Mouse (Mus musculus) retina, postnatal 7 days (tissue): Measurements from ENCODE around the gene Brdt.

Experiments
- DNase-seq: peaks from one replicate; pipeline ENCODE4 v3.0.0-alpha.2; 2012; ENCODE audit warnings: low read depth, low spot score

Brdt gene

DNA sequence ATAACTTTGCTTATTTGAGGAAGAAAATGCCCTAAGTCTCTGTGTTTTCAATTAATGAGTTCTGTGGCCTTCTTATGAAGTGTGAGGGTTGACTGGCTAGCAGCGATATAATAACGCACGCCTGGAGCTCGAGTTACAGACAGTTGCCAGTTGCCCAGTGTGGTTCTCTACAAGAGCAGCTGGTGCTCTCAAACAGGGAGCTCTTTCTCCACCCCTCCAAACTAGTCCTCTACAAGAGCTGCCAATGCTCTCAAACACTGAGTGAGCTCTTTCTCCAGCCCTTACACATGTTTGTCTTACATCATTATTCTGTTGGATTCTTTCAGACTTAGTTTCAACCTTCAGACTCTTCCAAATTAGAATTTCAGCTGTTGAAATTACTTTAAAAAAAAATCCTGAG, 80.4 kb downstream of the Brdt start:
- no peak for DNase-seq

DNA sequence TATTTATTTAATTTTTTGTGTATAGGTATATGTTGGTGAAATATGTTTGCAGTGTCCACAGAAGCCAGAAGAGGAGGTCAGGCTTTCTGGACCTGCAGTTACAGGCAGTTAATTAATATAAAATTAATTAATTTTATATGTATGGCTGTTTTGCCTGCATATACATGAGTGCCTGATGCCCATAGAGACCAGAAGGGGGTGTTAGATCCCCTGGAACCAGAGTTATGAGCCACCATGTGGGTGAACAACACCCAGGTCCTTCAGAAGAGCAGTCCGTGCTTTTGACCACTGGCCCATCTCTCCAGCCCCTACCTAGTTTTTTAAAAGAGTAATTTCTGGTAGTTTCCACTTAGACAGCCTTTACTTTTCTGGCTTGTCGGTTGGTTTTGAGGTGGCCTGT, 81.3 kb downstream of the Brdt start:
- no peak for DNase-seq

DNA sequence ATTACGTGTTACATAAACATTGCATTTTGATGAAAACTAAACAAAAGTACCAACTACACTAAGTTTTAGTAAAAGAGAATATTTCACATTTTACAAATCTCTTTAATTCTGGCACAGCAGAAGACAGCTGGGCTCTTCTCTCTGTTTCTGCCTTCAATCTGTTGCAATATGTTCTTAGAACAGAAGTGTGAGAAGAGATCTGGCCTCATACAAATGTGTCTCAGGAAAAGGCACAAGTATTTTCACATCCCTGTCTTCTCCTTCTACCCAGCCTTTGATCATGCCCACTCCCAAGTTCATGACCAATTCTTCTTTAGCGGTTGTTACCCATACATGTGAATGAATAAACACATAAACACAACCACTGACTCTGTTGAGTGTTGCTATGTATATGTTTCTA, 84.1 kb downstream of the Brdt start:
- no peak for DNase-seq

DNA sequence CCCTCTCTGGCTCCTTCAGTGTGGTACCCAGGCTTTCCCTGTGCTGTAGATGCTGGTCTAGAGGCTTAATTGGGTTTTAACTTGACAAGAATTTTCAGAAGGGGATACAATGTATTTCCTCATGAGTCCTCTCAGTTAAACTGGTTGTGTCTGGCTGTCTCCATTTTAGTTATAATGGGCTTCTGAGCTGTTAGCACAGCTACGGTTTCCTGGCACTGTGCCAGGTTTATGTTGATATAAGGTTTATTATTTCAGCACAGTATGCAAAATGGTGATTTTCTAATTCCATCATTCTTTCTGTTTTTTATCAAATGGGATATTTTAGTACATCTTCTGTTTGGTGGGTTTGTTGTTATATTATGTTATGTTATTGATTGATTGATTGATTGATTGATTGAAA, 90.7 kb downstream of the Brdt start:
- no peak for DNase-seq

DNA sequence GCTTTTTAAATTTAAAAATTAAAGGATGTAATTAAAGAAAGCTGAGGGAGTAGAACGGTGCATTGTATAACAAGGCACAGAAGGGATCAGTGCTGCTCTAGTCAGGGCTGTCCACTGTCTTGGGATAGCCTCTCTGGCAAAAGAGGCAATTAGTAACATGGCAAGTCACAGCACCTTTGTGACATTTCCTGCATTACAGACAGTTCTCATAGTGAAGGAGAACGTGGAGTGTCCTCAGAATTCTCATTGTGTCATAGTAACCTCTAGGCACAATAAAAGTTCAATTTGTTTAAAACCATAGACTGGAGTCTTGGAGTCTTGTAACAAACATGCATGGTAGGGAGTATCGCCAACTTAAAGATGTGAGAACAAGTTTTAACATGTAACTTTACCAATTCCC, 100.3 kb downstream of the Brdt start, which contains the start of gene Lpcat2b:
TSS of gene Lpcat2b (plus strand) at position 301 of the 400 bp plus-strand sequence.
- DNase-seq: no peak

DNA sequence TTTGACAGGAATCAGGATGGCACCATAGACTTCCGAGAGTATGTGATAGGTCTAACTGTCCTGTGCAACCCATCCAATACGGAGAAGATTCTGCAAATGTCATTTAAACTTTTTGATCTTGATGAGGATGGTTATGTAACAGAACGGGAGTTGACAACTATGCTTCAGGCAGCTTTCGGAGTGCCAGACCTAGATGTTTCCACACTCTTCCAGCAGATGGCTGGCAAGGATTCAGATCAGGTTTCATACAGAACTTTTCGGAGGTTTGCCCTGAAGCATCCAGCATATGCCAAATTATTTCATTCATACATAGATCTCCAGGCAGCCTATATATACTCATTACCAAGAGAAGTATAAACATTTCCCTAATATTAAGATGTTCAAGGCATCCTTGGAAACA, 103.0 kb downstream of the Brdt start:
- DNase-seq: no peak

DNA sequence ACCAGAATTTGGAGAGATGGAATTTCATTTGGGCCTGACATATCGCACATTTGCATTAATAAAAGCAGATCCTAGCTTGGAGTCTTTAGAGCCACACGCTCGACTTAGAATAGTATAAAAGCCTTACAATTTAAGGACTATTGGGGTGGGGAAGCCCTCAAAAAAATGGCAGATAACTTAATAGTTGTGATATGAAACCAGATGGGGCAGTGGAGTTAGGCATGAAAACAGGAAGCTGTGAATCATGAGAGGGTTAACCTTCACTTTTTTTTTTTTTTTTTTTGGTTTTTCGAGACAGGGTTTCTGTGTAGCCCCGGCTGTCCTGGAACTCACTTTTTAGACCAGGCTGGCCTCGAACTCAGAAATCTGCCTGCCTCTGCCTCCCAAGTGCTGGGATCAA, 105.2 kb downstream of the Brdt start:
- DNase-seq: no peak
